Mouse (Mus musculus) stomach, postnatal 0 days (tissue): ENCODE data around the gene Slx1b. TPM values are rescaled to one million over a fixed set of nuclear protein-coding genes. Genes with fewer than 3 reads are reported as not detected.

Experiments
- ATAC-seq: fragments of 200-750 bp; cut with Nextera tagmentation; 2 replicates; pipeline ENCODE4 v1.8.0; 2017; ENCODE audit not compliant: low FRiP score, low TSS enrichment
- DNase-seq: peaks from one replicate; pipeline ENCODE4 v3.0.0-alpha.2; 2016; ENCODE audit warnings: low spot score
- H3K27ac ChIP-seq: fragments of 300-500 bp; sonication (generic); replicated peaks from 2 replicates; pipeline ENCODE4 v1.5.1; 2014; ENCODE audit warnings: mild to moderate bottlenecking, control low read depth
- H3K27me3 ChIP-seq: fragments of 300-500 bp; sonication (generic); 2 replicates; pipeline ENCODE4 v1.6.1; 2014; ENCODE audit warnings: low read length; ENCODE audit not compliant: control insufficient read depth, insufficient read depth
- H3K36me3 ChIP-seq: fragments of 300-500 bp; sonication (generic); 2 replicates; pipeline ENCODE4 v1.6.1; 2014; ENCODE audit warnings: low read length, mixed read lengths; ENCODE audit not compliant: control insufficient read depth, insufficient read depth
- H3K4me1 ChIP-seq: fragments of 300-500 bp; sonication (generic); replicated peaks from 2 replicates; pipeline ENCODE4 v1.6.1; 2014; ENCODE audit warnings: antibody characterized with exemption; ENCODE audit not compliant: control insufficient read depth, insufficient read depth
- H3K4me2 ChIP-seq: fragments of 300-500 bp; sonication (generic); replicated peaks from 2 replicates; pipeline ENCODE4 v1.6.1; 2014; ENCODE audit warnings: low read depth, mild to moderate bottlenecking, control low read depth, moderate library complexity
- H3K4me3 ChIP-seq: fragments of 300-500 bp; sonication (generic); 2 replicates; pipeline ENCODE4 v1.5.1; 2014; ENCODE audit warnings: low read depth, low read length, control low read depth
- H3K9ac ChIP-seq: fragments of 300-500 bp; sonication (generic); 2 replicates; pipeline ENCODE4 v1.6.1; 2014; ENCODE audit warnings: mild to moderate bottlenecking, low read length, control low read depth, mixed read lengths
- H3K9me3 ChIP-seq: fragments of 300-500 bp; sonication (generic); 2 replicates; pipeline ENCODE4 v1.6.1; 2016; ENCODE audit warnings: low read length; ENCODE audit not compliant: control insufficient read depth
- CTCF ChIP-seq: IDR thresholded peaks from 2 replicates; pipeline ENCODE4 v1.5.1; 2016; ENCODE audit warnings: antibody characterized with exemption, low read depth, mild to moderate bottlenecking, moderate library complexity
- EP300 ChIP-seq: optimal IDR thresholded peaks from 2 replicates; pipeline ENCODE3; 2016; ENCODE audit warnings: antibody characterized with exemption
- WGBS: fragments of 180-500 bp; shearing (Covaris S2); extraction: QIAGEN DNeasy Blood & Tissue Kit; methylation state at CpG from one replicate; pipeline ENCODE4 v1.1.7; 2014; 5-methylcytosine and 5-hydroxymethylcytosine counted together
- polyA plus RNA-seq: library from polyadenylated mRNA; unstranded; fragments of >200 nt; fragmentation: Nextera tagmentation; extraction: Ambion mirVana; gene quantifications from 2 replicates; pipeline ENCODE4 v1.2.1, GENCODE M21; 2015

Slx1b gene
- polyA plus RNA-seq, result 6.1 and 6.2 TPM in 2 replicates

- H3K36me3 ChIP-seq, result no peaks in the 10 kb centered on the region; the same call in none of the 2 replicates
- H3K4me3 ChIP-seq, result peak within 1 kb of the TSS; percentile 88
- DNase-seq (peak; percentile 97), ATAC-seq (peak; percentile 96)
- H3K9me3 ChIP-seq, result no peaks in the 10 kb centered on the region
- peak within 1 kb of the TSS; percentile 93 for H3K27ac ChIP-seq
- TF ChIP-seq CTCF (peak; percentile 97), EP300 (no peak)
- H3K27me3 ChIP-seq, result no peaks in the 10 kb centered on the region
- WGBS, result under 1% methylated on average over 40 of the region's 40 CpGs
- peak within 1 kb of the TSS; percentile 86 for H3K9ac ChIP-seq
- no peaks in the 10 kb centered on the region; the same call in 1 of the 2 replicates for H3K4me1 ChIP-seq
- H3K4me2 ChIP-seq, result peak within 1 kb of the TSS; percentile 96
These were observed at the start of gene Slx1b for GRCm38 (mm10) chr7:126695631-126696207. Gene Slx1b (minus strand): TSS chr7:126695784.

- Histone ChIP-seq H3K4me3 (no peak overlapping the region), H3K4me1 (no peaks in the 10 kb centered on the region), H3K4me2 (no peak overlapping the region), H3K27ac (no peak overlapping the region), H3K9ac (no peak overlapping the region), H3K36me3 (no peaks in the 10 kb centered on the region), H3K9me3 (no peaks in the 10 kb centered on the region), H3K27me3 (no peaks in the 10 kb centered on the region)
- TF ChIP-seq EP300 (no peak), CTCF (no peak)
- DNase-seq (no peak), ATAC-seq (no peak)
- 89% methylated on average over 13 of the region's 13 CpGs for WGBS
These were observed 46.4 kb upstream of the Slx1b start for GRCm38 (mm10) chr7:126741964-126742482.

GRCm38 (mm10) chr7:126741452-126741851 lies 45.9 kb upstream of the Slx1b start:
- H3K27ac ChIP-seq, result no peak overlapping the region
- TF ChIP-seq CTCF (no peak), EP300 (no peak)
- ATAC-seq, result no peak

GRCm38 (mm10) chr7:126740977-126741376 lies 45.4 kb upstream of the Slx1b start:
- ATAC-seq, result no peak
- no peak for TF ChIP-seq CTCF
- no peak for TF ChIP-seq EP300
- no peak for DNase-seq
- Histone ChIP-seq H3K9ac (no peak overlapping the region), H3K36me3 (no peaks in the 10 kb centered on the region), H3K4me1 (no peaks in the 10 kb centered on the region), H3K27ac (no peak overlapping the region), H3K4me2 (no peak overlapping the region), H3K27me3 (no peaks in the 10 kb centered on the region), H3K4me3 (no peak overlapping the region), H3K9me3 (no peaks in the 10 kb centered on the region)
- WGBS, result 70% methylated on average over 5 of the region's 5 CpGs

More at GRCm38 (mm10) chr7:126741452-126741851, 45.9 kb upstream of the Slx1b start:
- no peak overlapping the region for H3K4me3 ChIP-seq
- no peaks in the 10 kb centered on the region for H3K27me3 ChIP-seq
- no peaks in the 10 kb centered on the region for H3K36me3 ChIP-seq
- H3K4me2 ChIP-seq, result no peak overlapping the region
- H3K9me3 ChIP-seq, result no peaks in the 10 kb centered on the region
- WGBS, result 87% methylated on average over 5 of the region's 5 CpGs
- no peak for DNase-seq
- no peak overlapping the region for H3K9ac ChIP-seq
- no peaks in the 10 kb centered on the region for H3K4me1 ChIP-seq

- no peaks in the 10 kb centered on the region for H3K27me3 ChIP-seq
- 80% methylated on average over 13 of the region's 13 CpGs for WGBS
- no peaks in the 10 kb centered on the region for H3K9me3 ChIP-seq
- no peak overlapping the region for H3K4me2 ChIP-seq
- no peak overlapping the region for H3K4me3 ChIP-seq
- no peak for ATAC-seq
- H3K9ac ChIP-seq, result no peak overlapping the region
- H3K36me3 ChIP-seq, result no peaks in the 10 kb centered on the region
- TF ChIP-seq EP300 (no peak), CTCF (no peak)
- H3K4me1 ChIP-seq, result no peaks in the 10 kb centered on the region
- DNase-seq, result no peak
- no peak overlapping the region for H3K27ac ChIP-seq
These were observed 44.6 kb upstream of the Slx1b start for GRCm38 (mm10) chr7:126740132-126740735.

GRCm38 (mm10) chr7:126739551-126739950 lies 44.0 kb upstream of the Slx1b start:
- no peaks in the 10 kb centered on the region for H3K27me3 ChIP-seq
- H3K27ac ChIP-seq, result no peak overlapping the region
- H3K9ac ChIP-seq, result no peak overlapping the region
- DNase-seq (no peak), ATAC-seq (0 out of 2 replicates have a peak, but pooled peaks have one; percentile 18)
- no peak overlapping the region for H3K4me2 ChIP-seq
- H3K4me3 ChIP-seq, result no peak overlapping the region
- WGBS, result 79% methylated on average over 17 of the region's 17 CpGs
- TF ChIP-seq CTCF (no peak), EP300 (no peak)
- no peaks in the 10 kb centered on the region for H3K36me3 ChIP-seq
- H3K9me3 ChIP-seq, result no peaks in the 10 kb centered on the region
- no peaks in the 10 kb centered on the region for H3K4me1 ChIP-seq
